Mouse (Mus musculus) midbrain, embryonic 16.5 days (tissue): ENCODE measurements around the gene Cpa2. TPM values are rescaled to one million over a fixed set of nuclear protein-coding genes. Genes with fewer than 3 reads are reported as not detected.

ENCODE experiments used
- ATAC-seq: fragments of 200-750 bp; cut with Nextera tagmentation; 2 replicates; pipeline ENCODE4 v1.8.0; 2017; ENCODE audit warnings: moderate TSS enrichment
- H3K27ac ChIP-seq: fragments of 300-500 bp; sonication (generic); 2 replicates; pipeline ENCODE4 v1.5.1; 2014; ENCODE audit warnings: mild to moderate bottlenecking, low read length, mixed read lengths
- H3K27me3 ChIP-seq: fragments of 300-500 bp; sonication (generic); 2 replicates; pipeline ENCODE4 v1.6.1; 2014; ENCODE audit warnings: low read depth, low read length, mixed read lengths; ENCODE audit not compliant: control insufficient read depth, insufficient read depth
- H3K36me3 ChIP-seq: fragments of 300-500 bp; sonication (generic); 2 replicates; pipeline ENCODE4 v1.6.1; 2014; ENCODE audit warnings: mild to moderate bottlenecking, low read length, moderate library complexity, mixed read lengths; ENCODE audit not compliant: control insufficient read depth, insufficient read depth
- H3K4me1 ChIP-seq: fragments of 300-500 bp; sonication (generic); 2 replicates; pipeline ENCODE4 v1.6.1; 2014; ENCODE audit warnings: mild to moderate bottlenecking, low read length, mixed read lengths; ENCODE audit not compliant: control insufficient read depth, insufficient read depth
- H3K4me2 ChIP-seq: fragments of 300-500 bp; sonication (generic); 2 replicates; pipeline ENCODE4 v1.6.1; 2014; ENCODE audit warnings: mild to moderate bottlenecking, low read length, mixed read lengths
- H3K4me3 ChIP-seq: fragments of 300-500 bp; sonication (generic); 2 replicates; pipeline ENCODE4 v1.5.1; 2014; ENCODE audit warnings: low read depth, mild to moderate bottlenecking, low read length, moderate library complexity, mixed read lengths
- H3K9ac ChIP-seq: fragments of 300-500 bp; sonication (generic); 2 replicates; pipeline ENCODE4 v1.6.1; 2014; ENCODE audit warnings: low read depth, low read length, mixed read lengths
- H3K9me3 ChIP-seq: fragments of 300-500 bp; sonication (generic); replicated peaks from 2 replicates; pipeline ENCODE4 v1.6.1; 2014; ENCODE audit warnings: mild to moderate bottlenecking, low read length, mixed read lengths; ENCODE audit not compliant: control insufficient read depth, poor library complexity, severe bottlenecking
- WGBS: fragments of 180-500 bp; shearing (Covaris S2); extraction: QIAGEN DNeasy Blood & Tissue Kit; methylation state at CpG from one replicate; pipeline ENCODE4 v1.1.7; 2014; 5-methylcytosine and 5-hydroxymethylcytosine counted together
- polyA plus RNA-seq: library from polyadenylated mRNA; unstranded; fragments of >200 nt; fragmentation: Nextera tagmentation; extraction: Ambion mirVana; gene quantifications from 2 replicates; pipeline ENCODE4 v1.2.1, GENCODE M21; 2015

Gene Cpa2
- polyA plus RNA-seq, 1 experiment from 2014 or later, result 9.0 TPM

DNA sequence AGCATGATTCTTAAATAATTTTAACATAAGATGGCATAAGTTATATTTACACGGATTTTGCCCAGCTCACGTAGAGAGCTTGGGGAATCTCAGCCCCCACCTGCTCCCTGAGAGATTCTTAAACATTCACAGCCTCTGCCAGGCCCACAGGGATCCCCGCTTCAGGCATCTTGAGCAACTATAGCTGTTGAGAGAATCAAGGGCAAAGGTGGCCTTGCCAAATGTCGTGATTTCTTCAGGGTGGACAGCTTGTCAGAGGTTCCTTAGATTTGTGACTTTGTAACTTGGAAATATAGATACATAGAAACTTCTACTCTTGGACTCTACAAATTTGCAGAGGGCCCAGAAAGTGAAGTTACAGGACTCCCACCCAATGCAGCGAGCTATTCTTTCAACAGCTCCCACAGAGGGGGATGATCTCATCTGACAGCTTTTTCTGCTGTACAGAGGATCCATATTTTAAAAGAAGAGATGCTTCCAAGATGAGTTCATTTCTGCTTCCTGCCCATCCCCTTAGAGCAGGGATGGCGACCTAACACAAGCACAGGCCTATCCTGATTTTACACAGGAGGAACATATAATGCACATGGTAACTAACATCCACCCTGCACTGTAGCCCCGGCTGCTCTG lies 12.1 kb downstream of the Cpa2 start:
- ATAC-seq, result no peak
- no peaks in the 10 kb centered on the region for H3K27me3 ChIP-seq
- peaks cover 19% of the 10 kb centered on the region for H3K4me1 ChIP-seq
- no peaks in the 10 kb centered on the region for H3K36me3 ChIP-seq
- H3K4me3 ChIP-seq, result no peak overlapping the region
- H3K9ac ChIP-seq, result no peak overlapping the region
- H3K27ac ChIP-seq, result no peak overlapping the region
- 76% methylated on average over 7 of the region's 7 CpGs for WGBS
- no peak overlapping the region for H3K4me2 ChIP-seq
- no peaks in the 10 kb centered on the region for H3K9me3 ChIP-seq

- Histone ChIP-seq H3K4me2 (no peak overlapping the region), H3K27me3 (no peaks in the 10 kb centered on the region), H3K4me1 (peaks cover 15% of the 10 kb centered on the region), H3K9ac (no peak overlapping the region), H3K27ac (no peak overlapping the region), H3K4me3 (no peak overlapping the region), H3K36me3 (no peaks in the 10 kb centered on the region), H3K9me3 (no peaks in the 10 kb centered on the region)
- no peak for ATAC-seq
- WGBS, result 88% methylated on average over 5 of the region's 5 CpGs
These were observed 12.7 kb downstream of the Cpa2 start for GRCm38 (mm10) chr6:30554092-30554491.

DNA sequence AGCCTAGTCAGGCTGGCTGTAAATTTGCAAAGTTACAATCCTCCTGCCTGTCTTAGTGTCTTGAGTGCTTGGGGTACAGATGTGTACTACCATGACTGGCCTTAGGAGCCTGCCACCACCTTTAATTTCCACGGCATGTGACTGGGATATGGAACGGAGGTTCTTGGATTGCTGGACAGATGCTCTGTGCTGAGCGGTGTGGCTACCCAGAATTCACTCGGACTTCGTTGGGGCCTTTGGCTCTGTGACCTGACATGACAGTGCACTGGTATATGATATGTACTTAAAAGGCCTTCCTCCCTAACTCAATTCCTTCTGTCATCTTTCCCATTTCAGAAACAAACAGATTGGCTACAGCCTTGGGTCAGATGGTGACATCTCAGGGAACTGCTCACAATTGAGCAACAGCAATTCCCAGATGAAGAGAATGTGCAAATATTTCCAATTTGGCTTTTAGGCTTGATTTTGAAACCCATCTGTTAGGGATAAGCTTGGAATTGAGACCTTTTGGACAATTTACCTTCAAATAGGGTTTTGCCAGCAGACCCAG lies 13.3 kb downstream of the Cpa2 start:
- 97% methylated on average over 5 of the region's 5 CpGs for WGBS
- no peak for ATAC-seq
- Histone ChIP-seq H3K4me1 (peaks cover 10% of the 10 kb centered on the region), H3K4me2 (no peak overlapping the region), H3K9me3 (no peaks in the 10 kb centered on the region), H3K27me3 (no peaks in the 10 kb centered on the region), H3K27ac (no peak overlapping the region), H3K9ac (no peak overlapping the region), H3K36me3 (no peaks in the 10 kb centered on the region), H3K4me3 (no peak overlapping the region)

DNA sequence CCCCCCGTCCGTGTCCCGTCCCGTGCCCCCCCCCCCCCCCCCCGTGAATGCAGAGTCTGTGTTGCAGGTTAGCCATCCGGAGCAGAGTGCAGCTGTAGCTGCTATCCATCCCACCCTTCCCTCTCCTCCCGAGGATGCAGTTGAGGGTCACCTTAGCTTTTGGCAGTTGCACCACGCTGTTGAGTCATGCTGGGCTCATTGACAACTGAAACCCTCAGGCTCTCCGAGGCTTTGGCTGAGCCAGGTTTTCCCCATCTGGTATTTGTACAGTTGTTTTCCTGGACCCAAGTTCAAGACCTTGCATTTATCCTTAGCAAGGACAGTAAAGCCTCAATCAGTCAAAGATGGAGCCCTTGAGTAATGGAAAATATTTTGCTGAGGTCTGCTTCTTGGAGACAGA lies 14.7 kb downstream of the Cpa2 start:
- H3K9me3 ChIP-seq, result no peaks in the 10 kb centered on the region
- no peaks in the 10 kb centered on the region for H3K36me3 ChIP-seq
- H3K9ac ChIP-seq, result no peak overlapping the region
- H3K27ac ChIP-seq, result no peak overlapping the region
- peaks cover 10% of the 10 kb centered on the region for H3K4me1 ChIP-seq
- no peak overlapping the region for H3K4me3 ChIP-seq
- H3K4me2 ChIP-seq, result no peak overlapping the region
- WGBS, result 25% methylated on average over 4 of the region's 9 CpGs
- no peaks in the 10 kb centered on the region for H3K27me3 ChIP-seq
- ATAC-seq, result no peak

- H3K4me2 ChIP-seq, result no peak overlapping the region
- no peak overlapping the region for H3K9ac ChIP-seq
- no peaks in the 10 kb centered on the region for H3K9me3 ChIP-seq
- no peak overlapping the region for H3K27ac ChIP-seq
- no peaks in the 10 kb centered on the region for H3K27me3 ChIP-seq
- H3K4me3 ChIP-seq, result no peak overlapping the region
- 44% methylated on average over 1 of the region's 1 CpGs for WGBS
- no peaks in the 10 kb centered on the region for H3K36me3 ChIP-seq
- no peaks in the 10 kb centered on the region for H3K4me1 ChIP-seq
- ATAC-seq, result no peak
These were observed 18.3 kb downstream of the Cpa2 start for GRCm38 (mm10) chr6:30559726-30560125.

GRCm38 (mm10) chr6:30562132-30562531 lies 20.8 kb downstream of the Cpa2 start:
- ATAC-seq, result no peak
- H3K4me1 ChIP-seq, result no peaks in the 10 kb centered on the region
- no peaks in the 10 kb centered on the region for H3K9me3 ChIP-seq
- H3K9ac ChIP-seq, result no peak overlapping the region
- no peak overlapping the region for H3K4me2 ChIP-seq
- no peak overlapping the region for H3K27ac ChIP-seq
- no peaks in the 10 kb centered on the region for H3K27me3 ChIP-seq
- 78% methylated on average over 4 of the region's 4 CpGs for WGBS
- no peaks in the 10 kb centered on the region for H3K36me3 ChIP-seq
- H3K4me3 ChIP-seq, result no peak overlapping the region

- 86% methylated on average over 6 of the region's 6 CpGs for WGBS
- H3K9ac ChIP-seq, result no peak overlapping the region
These were observed 22.2 kb downstream of the Cpa2 start for GRCm38 (mm10) chr6:30563575-30563974.

DNA sequence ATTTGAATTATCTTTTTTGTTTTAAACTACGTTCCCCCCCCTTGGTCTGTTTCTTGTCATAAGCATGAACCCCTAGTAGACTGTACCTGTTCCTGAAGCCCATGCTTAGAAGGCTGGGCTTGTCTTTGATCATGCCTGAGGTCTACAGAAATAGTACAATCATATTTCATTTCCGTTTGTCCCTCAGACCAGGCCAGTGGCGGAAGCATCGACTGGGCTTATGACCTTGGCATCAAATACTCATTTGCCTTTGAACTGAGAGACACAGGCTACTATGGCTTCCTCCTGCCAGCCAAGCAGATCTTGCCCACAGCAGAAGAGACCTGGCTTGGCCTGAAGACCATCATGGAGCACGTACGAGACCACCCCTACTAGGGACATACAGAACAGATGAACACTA lies 22.7 kb downstream of the Cpa2 start:
- no peak overlapping the region for H3K9ac ChIP-seq
- ATAC-seq, result no peak
- H3K27ac ChIP-seq, result no peak overlapping the region
- H3K36me3 ChIP-seq, result no peaks in the 10 kb centered on the region
- no peak overlapping the region for H3K4me3 ChIP-seq
- no peaks in the 10 kb centered on the region for H3K9me3 ChIP-seq
- H3K27me3 ChIP-seq, result no peaks in the 10 kb centered on the region
- WGBS, result 97% methylated on average over 6 of the region's 6 CpGs
- H3K4me1 ChIP-seq, result no peaks in the 10 kb centered on the region
- no peak overlapping the region for H3K4me2 ChIP-seq

More at GRCm38 (mm10) chr6:30563575-30563974, 22.2 kb downstream of the Cpa2 start:
- Histone ChIP-seq H3K27ac (no peak overlapping the region), H3K4me1 (no peaks in the 10 kb centered on the region), H3K36me3 (no peaks in the 10 kb centered on the region), H3K4me2 (no peak overlapping the region), H3K9me3 (no peaks in the 10 kb centered on the region), H3K27me3 (no peaks in the 10 kb centered on the region), H3K4me3 (no peak overlapping the region)
- no peak for ATAC-seq

DNA sequence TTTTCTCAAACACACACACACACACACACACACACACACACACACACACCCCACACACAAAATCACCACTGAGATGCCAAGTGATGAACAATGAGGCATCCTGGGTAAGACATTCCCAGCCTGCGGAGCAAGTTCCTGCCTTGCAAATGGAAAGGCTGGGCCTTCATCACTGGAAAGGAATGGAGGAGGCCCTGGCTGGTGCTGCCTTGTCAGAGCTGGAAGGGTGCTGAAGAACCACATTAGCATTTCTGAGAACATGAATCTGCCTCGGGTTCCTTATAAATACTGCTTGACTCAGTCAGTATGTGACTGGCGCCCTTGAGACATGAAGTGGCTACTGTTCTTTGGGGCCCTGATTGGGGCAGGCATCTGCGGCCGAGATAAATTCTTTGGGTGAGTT lies 26.7 kb downstream of the Cpa2 start, which contains the start of gene Cpa4:
Cpa4 (plus strand) TSS at position 301 of the 400 bp plus-strand sequence.
- 76% methylated on average over 5 of the region's 5 CpGs for WGBS
- peaks cover 7% of the 10 kb centered on the region; the same call in 1 of the 2 replicates for H3K4me1 ChIP-seq
- H3K4me2 ChIP-seq, result no peak within 1 kb of the TSS
- H3K4me3 ChIP-seq, result no peak within 1 kb of the TSS
- no peak within 1 kb of the TSS for H3K27ac ChIP-seq
- no peaks in the 10 kb centered on the region for H3K27me3 ChIP-seq
- no peaks in the 10 kb centered on the region for H3K9me3 ChIP-seq
- no peaks in the 10 kb centered on the region for H3K36me3 ChIP-seq
- no peak for ATAC-seq
- no peak within 1 kb of the TSS for H3K9ac ChIP-seq
